Mouse (Mus musculus): ENCODE results near the gene Rabgap1l. TPM values are rescaled to one million over a fixed set of nuclear protein-coding genes. Genes with fewer than 3 reads are reported as not detected.

Rabgap1l gene
- 256 and 302 TPM in 2 replicates for total RNA-seq (2014; fragmentation: Nextera tagmentation)
- total RNA-seq (2017) = 237 and 325 TPM in 2 replicates
- polyA plus RNA-seq (2012) = 11.8 and 12.9 TPM in 2 replicates

DNA sequence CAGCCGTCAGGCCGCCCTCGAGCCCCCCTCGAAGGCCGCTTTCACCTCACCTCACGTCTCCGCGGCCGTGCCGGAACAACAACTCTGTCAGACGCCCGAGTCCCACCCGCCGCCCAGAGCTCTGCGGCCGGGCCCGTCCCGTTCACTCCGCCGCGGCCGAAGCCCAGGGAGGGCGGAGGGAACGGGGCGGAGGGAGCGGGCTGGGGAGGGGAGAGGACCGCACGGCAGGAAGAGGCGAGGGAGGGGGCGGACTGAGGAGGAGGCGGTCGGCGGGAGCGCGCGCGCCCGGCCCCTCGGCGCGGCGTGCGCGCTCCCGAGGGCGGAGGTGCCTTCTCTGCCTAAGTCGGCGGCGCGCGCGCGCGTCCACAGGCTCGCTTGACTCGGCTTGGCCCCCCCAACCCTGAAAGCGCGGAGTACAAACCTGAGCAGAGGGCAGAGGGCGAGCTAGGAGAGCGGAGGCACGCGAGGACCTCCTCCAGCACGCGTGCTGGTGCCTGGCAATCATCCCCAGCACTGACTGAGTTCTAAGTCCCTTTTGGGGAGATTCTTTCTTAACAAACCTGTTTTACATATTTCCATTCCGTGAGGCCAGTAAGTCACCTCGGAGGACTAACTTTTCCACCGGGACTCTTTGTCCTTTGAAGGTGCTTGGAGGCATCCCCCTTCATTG is at the start of gene Rabgap1l:
Rabgap1l (minus strand) TSS at position 526 of the 670 bp plus-strand sequence.
- Histone ChIP-seq H3K9me3 (replicated peaks) (no peaks in the 10 kb centered on the region), H3K4me1 (ENCODE audit: insufficient read depth, low read depth, low read length) (peaks cover 45% of the 10 kb centered on the region), H3K36me3 (replicated peaks) (no peaks in the 10 kb centered on the region), H3K27me3 (ENCODE audit: insufficient read depth, low read length) (no peaks in the 10 kb centered on the region), H3K4me3 (ENCODE audit: low read depth, low read length) (peak within 1 kb of the TSS; percentile 90)
- TF ChIP-seq CTCF (IDR thresholded peaks at IDR 0.05; ENCODE audit: low read depth, low read length) (no peak), POLR2AphosphoS5 (IDR thresholded peaks at IDR 0.05; ENCODE audit: insufficient replicate concordance, low read depth, low read length) (no peak), GATA2 (IDR thresholded peaks at IDR 0.05; ENCODE audit: borderline replicate concordance, low read depth, low read length) (no peak), GATA1 (IDR thresholded peaks at IDR 0.05; ENCODE audit: borderline replicate concordance, low read length) (no peak), TAL1 (conservative IDR thresholded peaks at IDR 0.05; ENCODE audit: low read depth, low read length) (no peak)
- ATAC-seq (ENCODE audit: extremely low read depth, insufficient number of reproducible peaks, low FRiP score, poor library complexity, severe bottlenecking) = peak; percentile 47
- DNase-seq (ENCODE audit: low spot score) = peak; percentile 92

DNA sequence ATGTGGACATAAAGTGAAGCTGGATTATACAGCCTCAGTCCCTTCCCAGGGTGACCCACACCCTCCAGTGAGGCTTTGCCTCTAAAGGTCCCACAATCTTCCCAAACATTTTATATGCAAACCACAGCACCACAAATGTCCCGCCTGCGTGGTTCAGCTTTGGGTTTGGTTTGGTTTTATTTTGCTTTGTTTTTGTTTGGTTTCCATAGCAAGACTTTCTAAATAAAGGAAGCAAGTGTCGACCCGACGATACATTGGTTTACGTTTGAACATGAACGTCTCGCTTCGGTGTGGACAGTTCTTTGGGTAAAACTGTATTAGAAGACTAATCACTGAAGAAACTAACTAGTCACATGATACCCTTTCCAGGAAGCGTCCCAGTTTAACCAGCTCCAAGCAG is 49.6 kb upstream of the Rabgap1l start:
- no peak for DNase-seq (ENCODE audit: low spot score)
- H3K27me3 ChIP-seq (ENCODE audit: insufficient read depth, low read length) = no peaks in the 10 kb centered on the region
- TF ChIP-seq GATA2 (IDR thresholded peaks at IDR 0.05; ENCODE audit: borderline replicate concordance, low read depth, low read length) (no peak), TAL1 (conservative IDR thresholded peaks at IDR 0.05; ENCODE audit: low read depth, low read length) (no peak), GATA1 (IDR thresholded peaks at IDR 0.05; ENCODE audit: borderline replicate concordance, low read length) (no peak), CTCF (IDR thresholded peaks at IDR 0.05; ENCODE audit: low read depth, low read length) (no peak), POLR2AphosphoS5 (IDR thresholded peaks at IDR 0.05; ENCODE audit: insufficient replicate concordance, low read depth, low read length) (no peak)
- H3K9me3 ChIP-seq (replicated peaks) = no peaks in the 10 kb centered on the region
- no peak overlapping the region for H3K4me3 ChIP-seq (ENCODE audit: low read depth, low read length)
- ATAC-seq (ENCODE audit: extremely low read depth, insufficient number of reproducible peaks, low FRiP score, poor library complexity, severe bottlenecking) = no peak
- H3K4me1 ChIP-seq (ENCODE audit: insufficient read depth, low read depth, low read length) = peaks cover 31% of the 10 kb centered on the region
- no peaks in the 10 kb centered on the region for H3K36me3 ChIP-seq (replicated peaks)

DNA sequence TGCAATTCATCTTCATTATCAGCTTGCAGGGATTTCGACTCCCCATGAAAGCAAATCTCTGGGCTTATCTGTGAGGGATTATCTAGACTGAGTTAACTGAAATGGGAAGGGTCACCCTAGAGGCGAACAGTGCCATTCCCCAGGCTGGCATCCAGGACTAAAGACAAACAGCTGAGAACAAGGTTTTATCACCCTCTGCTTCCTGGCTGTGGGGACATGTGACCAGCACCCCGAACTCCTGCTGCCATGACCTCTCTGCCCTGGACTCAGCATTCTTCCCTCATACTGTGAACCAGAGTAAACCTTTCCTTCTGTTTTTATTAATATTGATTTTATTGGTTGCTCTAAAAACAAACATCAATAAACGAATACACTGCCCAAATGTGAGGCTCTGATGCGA is 47.6 kb upstream of the Rabgap1l start:
- H3K27me3 ChIP-seq (ENCODE audit: insufficient read depth, low read length) = no peaks in the 10 kb centered on the region
- no peaks in the 10 kb centered on the region for H3K9me3 ChIP-seq (replicated peaks)
- H3K4me1 ChIP-seq (ENCODE audit: insufficient read depth, low read depth, low read length) = peaks cover 35% of the 10 kb centered on the region
- DNase-seq (ENCODE audit: low spot score) (no peak), ATAC-seq (ENCODE audit: extremely low read depth, insufficient number of reproducible peaks, low FRiP score, poor library complexity, severe bottlenecking) (no peak)
- no peak for TF ChIP-seq POLR2AphosphoS5 (IDR thresholded peaks at IDR 0.05; ENCODE audit: insufficient replicate concordance, low read depth, low read length)
- TF ChIP-seq TAL1 (conservative IDR thresholded peaks at IDR 0.05; ENCODE audit: low read depth, low read length) = no peak
- no peak for TF ChIP-seq CTCF (IDR thresholded peaks at IDR 0.05; ENCODE audit: low read depth, low read length)
- no peak for TF ChIP-seq GATA2 (IDR thresholded peaks at IDR 0.05; ENCODE audit: borderline replicate concordance, low read depth, low read length)
- no peak for TF ChIP-seq GATA1 (IDR thresholded peaks at IDR 0.05; ENCODE audit: borderline replicate concordance, low read length)
- H3K36me3 ChIP-seq (replicated peaks) = no peaks in the 10 kb centered on the region
- H3K4me3 ChIP-seq (ENCODE audit: low read depth, low read length) = no peak overlapping the region

- DNase-seq (ENCODE audit: low spot score) (no peak), ATAC-seq (ENCODE audit: extremely low read depth, insufficient number of reproducible peaks, low FRiP score, poor library complexity, severe bottlenecking) (no peak)
- Histone ChIP-seq H3K4me1 (ENCODE audit: insufficient read depth, low read depth, low read length) (peaks cover 37% of the 10 kb centered on the region), H3K27me3 (ENCODE audit: insufficient read depth, low read length) (no peaks in the 10 kb centered on the region), H3K9me3 (replicated peaks) (no peaks in the 10 kb centered on the region), H3K36me3 (replicated peaks) (no peaks in the 10 kb centered on the region), H3K4me3 (ENCODE audit: low read depth, low read length) (no peak overlapping the region)
- TF ChIP-seq TAL1 (conservative IDR thresholded peaks at IDR 0.05; ENCODE audit: low read depth, low read length) = no peak
- no peak for TF ChIP-seq GATA2 (IDR thresholded peaks at IDR 0.05; ENCODE audit: borderline replicate concordance, low read depth, low read length)
- TF ChIP-seq POLR2AphosphoS5 (IDR thresholded peaks at IDR 0.05; ENCODE audit: insufficient replicate concordance, low read depth, low read length) = no peak
- TF ChIP-seq GATA1 (IDR thresholded peaks at IDR 0.05; ENCODE audit: borderline replicate concordance, low read length) = no peak
- no peak for TF ChIP-seq CTCF (IDR thresholded peaks at IDR 0.05; ENCODE audit: low read depth, low read length)
These were observed 46.1 kb upstream of the Rabgap1l start for GRCm38 (mm10) chr1:160839095-160839494.

GRCm38 (mm10) chr1:160834446-160834845 is 41.4 kb upstream of the Rabgap1l start:
- Histone ChIP-seq H3K27me3 (ENCODE audit: insufficient read depth, low read length) (no peaks in the 10 kb centered on the region), H3K4me1 (ENCODE audit: insufficient read depth, low read depth, low read length) (peaks cover 36% of the 10 kb centered on the region), H3K4me3 (ENCODE audit: low read depth, low read length) (no peak overlapping the region), H3K36me3 (replicated peaks) (no peaks in the 10 kb centered on the region), H3K9me3 (replicated peaks) (no peaks in the 10 kb centered on the region)
- no peak for TF ChIP-seq TAL1 (conservative IDR thresholded peaks at IDR 0.05; ENCODE audit: low read depth, low read length)
- TF ChIP-seq CTCF (IDR thresholded peaks at IDR 0.05; ENCODE audit: low read depth, low read length) = no peak
- no peak for TF ChIP-seq POLR2AphosphoS5 (IDR thresholded peaks at IDR 0.05; ENCODE audit: insufficient replicate concordance, low read depth, low read length)
- no peak for TF ChIP-seq GATA1 (IDR thresholded peaks at IDR 0.05; ENCODE audit: borderline replicate concordance, low read length)
- TF ChIP-seq GATA2 (IDR thresholded peaks at IDR 0.05; ENCODE audit: borderline replicate concordance, low read depth, low read length) = no peak
- DNase-seq (ENCODE audit: low spot score) = no peak
- ATAC-seq (ENCODE audit: extremely low read depth, insufficient number of reproducible peaks, low FRiP score, poor library complexity, severe bottlenecking) = no peak

- ATAC-seq (ENCODE audit: extremely low read depth, insufficient number of reproducible peaks, low FRiP score, poor library complexity, severe bottlenecking) = no peak
- no peak for TF ChIP-seq TAL1 (conservative IDR thresholded peaks at IDR 0.05; ENCODE audit: low read depth, low read length)
- no peak for TF ChIP-seq POLR2AphosphoS5 (IDR thresholded peaks at IDR 0.05; ENCODE audit: insufficient replicate concordance, low read depth, low read length)
- TF ChIP-seq GATA1 (IDR thresholded peaks at IDR 0.05; ENCODE audit: borderline replicate concordance, low read length) = no peak
- TF ChIP-seq GATA2 (IDR thresholded peaks at IDR 0.05; ENCODE audit: borderline replicate concordance, low read depth, low read length) = no peak
- no peak for TF ChIP-seq CTCF (IDR thresholded peaks at IDR 0.05; ENCODE audit: low read depth, low read length)
- H3K4me1 ChIP-seq (ENCODE audit: insufficient read depth, low read depth, low read length) = peaks cover 26% of the 10 kb centered on the region; the same call in 1 of the 2 replicates
These were observed 39.4 kb upstream of the Rabgap1l start for GRCm38 (mm10) chr1:160832267-160833021.

More at GRCm38 (mm10) chr1:160832267-160833021, 39.4 kb upstream of the Rabgap1l start:
- H3K36me3 ChIP-seq (replicated peaks) = no peaks in the 10 kb centered on the region
- no peak overlapping the region for H3K4me3 ChIP-seq (ENCODE audit: low read depth, low read length)
- no peak for DNase-seq (ENCODE audit: low spot score)
- no peaks in the 10 kb centered on the region for H3K27me3 ChIP-seq (ENCODE audit: insufficient read depth, low read length)
- no peaks in the 10 kb centered on the region for H3K9me3 ChIP-seq (replicated peaks)

Measured in G1E (cell line).